Mouse (Mus musculus) kidney, adult 2 months (tissue): ENCODE data around the gene Rps16. TPM values are rescaled to one million over a fixed set of nuclear protein-coding genes. Genes with fewer than 3 reads are reported as not detected.

ENCODE experiments used
- DNase-seq: peaks from one replicate; pipeline ENCODE4 v3.0.0; 2021
- H3K27ac ChIP-seq: fragments of 200-500 bp; 2 replicates; pipeline ENCODE4 v1.5.1; 2012; ENCODE audit warnings: low read depth, low read length, control low read depth, inconsistent platforms; ENCODE audit not compliant: insufficient read depth
- H3K27me3 ChIP-seq: fragments of 200-500 bp; replicated peaks from 2 replicates; pipeline ENCODE4 v1.6.1; 2012; ENCODE audit warnings: mild to moderate bottlenecking, moderate library complexity, low read length, inconsistent platforms; ENCODE audit not compliant: control insufficient read depth, insufficient read depth
- H3K36me3 ChIP-seq: fragments of 200-500 bp; 2 replicates; pipeline ENCODE4 v1.6.1; 2012; ENCODE audit warnings: mild to moderate bottlenecking, moderate library complexity, low read length, inconsistent platforms; ENCODE audit not compliant: control insufficient read depth, insufficient read depth
- H3K4me1 ChIP-seq: fragments of 200-500 bp; 2 replicates; pipeline ENCODE4 v1.6.1; 2011; ENCODE audit warnings: low read length; ENCODE audit not compliant: control insufficient read depth, insufficient read depth
- H3K4me3 ChIP-seq: fragments of 200-500 bp; 2 replicates; pipeline ENCODE4 v1.5.1; 2011; ENCODE audit warnings: mild to moderate bottlenecking, low read depth, low read length, control low read depth; ENCODE audit not compliant: insufficient read depth
- CTCF ChIP-seq: fragments of 200-500 bp; conservative IDR thresholded peaks from 2 replicates; pipeline ENCODE4 v1.5.1; 2011; ENCODE audit warnings: low read depth, mild to moderate bottlenecking, control low read depth, low read length, moderate library complexity, mixed read lengths; ENCODE audit not compliant: insufficient read depth, insufficient read length
- POLR2A ChIP-seq: fragments of 200-500 bp; IDR thresholded peaks from one replicate; pipeline ENCODE4 v1.6.1; 2011; ENCODE audit warnings: low read depth, low read length, control low read depth
- WGBS: fragments of 180-500 bp; shearing (Covaris S2); methylation state at CpG from one replicate; pipeline ENCODE4 v1.1.7; 2018; 5-methylcytosine and 5-hydroxymethylcytosine counted together
- polyA plus RNA-seq: library from polyadenylated mRNA; depleted of rRNA; stranded (reverse); fragments of >200 nt; gene quantifications from 2 replicates; pipeline ENCODE4 v1.2.3, GENCODE M21; 2012

Rps16 gene
- polyA plus RNA-seq, 1 experiment: 951 TPM

- WGBS: 85% methylated on average over 4 of the region's 4 CpGs
- TF ChIP-seq POLR2A (no peak), CTCF (no peak)
- Histone ChIP-seq H3K4me3 (no peak overlapping the region), H3K36me3 (peaks cover 4% of the 10 kb centered on the region; the same call in 1 of the 2 replicates), H3K4me1 (peaks cover 9% of the 10 kb centered on the region; the same call in 1 of the 2 replicates), H3K27ac (no peak overlapping the region), H3K27me3 (no peaks in the 10 kb centered on the region)
- DNase-seq: no peak
These were observed 15.9 kb upstream of the Rps16 start for GRCm38 (mm10) chr7:28334534-28334933.

GRCm38 (mm10) chr7:28335471-28335870 is 15.0 kb upstream of the Rps16 start:
- no peak for TF ChIP-seq POLR2A
- TF ChIP-seq CTCF: no peak
- peaks cover 9% of the 10 kb centered on the region; the same call in 1 of the 2 replicates for H3K4me1 ChIP-seq
- H3K27ac ChIP-seq: no peak overlapping the region
- H3K27me3 ChIP-seq: no peaks in the 10 kb centered on the region
- DNase-seq: no peak
- 90% methylated on average over 2 of the region's 2 CpGs for WGBS
- no peak overlapping the region for H3K4me3 ChIP-seq
- peaks cover 4% of the 10 kb centered on the region; the same call in 1 of the 2 replicates for H3K36me3 ChIP-seq

DNA sequence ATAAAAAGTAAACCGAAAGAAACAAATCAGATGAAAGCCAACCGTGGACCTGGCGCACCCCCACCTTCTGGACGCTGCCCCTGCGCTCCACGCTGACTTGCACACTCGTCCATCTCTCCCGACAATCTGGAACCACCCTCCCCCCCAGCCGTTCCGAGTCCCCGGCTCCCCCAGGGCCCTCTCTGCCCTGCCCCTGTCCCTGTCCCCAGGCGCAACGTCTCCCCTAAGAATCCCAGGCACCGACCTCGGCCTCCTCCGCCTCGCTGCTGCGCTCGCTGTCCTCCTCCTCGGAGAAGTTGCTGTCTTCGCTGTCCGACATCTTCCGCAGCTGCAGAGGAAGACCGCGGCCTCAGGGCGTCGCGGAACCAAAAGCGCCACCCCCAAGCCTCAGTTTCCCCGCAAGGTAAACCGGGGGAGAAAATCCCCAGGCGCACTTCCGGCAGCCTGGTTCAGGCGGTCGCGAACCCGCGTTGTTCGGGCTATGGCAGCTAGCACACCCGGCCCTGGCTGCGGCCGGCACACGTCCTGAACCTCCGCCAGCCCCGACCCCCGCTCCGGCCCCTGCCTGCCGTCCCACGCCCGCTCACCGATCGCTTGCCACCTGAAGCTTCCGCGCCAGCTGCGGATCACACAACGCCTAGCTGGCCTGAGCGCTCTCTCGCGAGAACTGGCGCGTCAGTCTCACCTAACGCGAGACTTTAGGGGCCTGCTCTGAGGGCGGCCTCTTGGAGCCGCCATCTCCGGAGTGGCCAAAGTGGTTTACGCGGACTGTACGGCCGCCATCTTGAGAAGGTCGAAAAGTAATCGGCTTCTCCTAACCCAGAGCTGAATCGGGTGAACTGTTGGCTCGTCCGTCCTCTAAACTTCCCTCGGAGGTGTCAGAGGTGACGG is 12.1 kb upstream of the Rps16 start, which contains the start of gene Supt5:
TSS of gene Supt5 (minus strand) at position 639 of the 891 bp plus-strand sequence.
- Histone ChIP-seq H3K36me3 (no peaks in the 10 kb centered on the region), H3K27ac (peak within 1 kb of the TSS; percentile 97), H3K4me1 (peaks cover 9% of the 10 kb centered on the region; the same call in 1 of the 2 replicates), H3K27me3 (no peaks in the 10 kb centered on the region), H3K4me3 (peak within 1 kb of the TSS; percentile 93)
- peak; percentile 99 for DNase-seq
- WGBS: under 1% methylated on average over 76 of the region's 77 CpGs
- peak; percentile 82 for TF ChIP-seq POLR2A
- TF ChIP-seq CTCF: no peak

GRCm38 (mm10) chr7:28339213-28339917 is 11.1 kb upstream of the Rps16 start:
- no peaks in the 10 kb centered on the region for H3K36me3 ChIP-seq
- TF ChIP-seq POLR2A (no peak), CTCF (peak; percentile 38)
- H3K4me1 ChIP-seq: peaks cover 9% of the 10 kb centered on the region; the same call in 1 of the 2 replicates
- 0 out of 2 replicates have a peak overlapping the region, but pooled peaks have one; percentile 69 for H3K4me3 ChIP-seq
- peak; percentile 77 for DNase-seq
- H3K27me3 ChIP-seq: no peaks in the 10 kb centered on the region
- H3K27ac ChIP-seq: peak overlapping the region; percentile 97
- 47% methylated on average over 19 of the region's 19 CpGs for WGBS

- H3K27me3 ChIP-seq: no peaks in the 10 kb centered on the region
- H3K4me3 ChIP-seq: no peak overlapping the region
- no peak overlapping the region for H3K27ac ChIP-seq
- WGBS: 24% methylated on average over 7 of the region's 7 CpGs
- H3K4me1 ChIP-seq: 0 out of 2 replicates have a peak, but pooled peaks cover 6% of the 10 kb centered on the region
- no peaks in the 10 kb centered on the region for H3K36me3 ChIP-seq
- DNase-seq: no peak
- TF ChIP-seq CTCF: no peak
- no peak for TF ChIP-seq POLR2A
These were observed 9.1 kb upstream of the Rps16 start for GRCm38 (mm10) chr7:28341381-28341780.

DNA sequence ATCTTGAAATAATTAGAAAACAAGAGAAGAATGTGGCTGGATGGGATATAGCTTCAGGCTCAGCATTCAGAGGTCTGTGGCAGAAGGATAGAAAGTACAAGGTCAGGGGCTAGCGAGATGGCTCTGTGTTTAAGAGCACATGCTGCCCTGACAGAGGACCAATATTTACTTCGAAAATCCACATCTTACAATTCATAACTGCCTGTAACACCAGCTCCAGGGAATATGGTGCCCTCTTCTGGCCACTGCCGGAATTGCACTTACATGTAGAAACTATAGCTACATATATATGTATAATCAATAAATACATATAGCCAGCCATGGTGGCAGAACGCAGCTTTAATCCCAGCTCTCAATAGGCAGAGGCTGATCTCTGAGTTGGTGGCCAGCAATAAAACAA is 5.8 kb upstream of the Rps16 start:
- WGBS: 5% methylated on average over 4 of the region's 4 CpGs
- Histone ChIP-seq H3K27me3 (no peaks in the 10 kb centered on the region), H3K36me3 (no peaks in the 10 kb centered on the region), H3K27ac (no peak overlapping the region), H3K4me1 (0 out of 2 replicates have a peak, but pooled peaks cover under 1% of the 10 kb centered on the region), H3K4me3 (no peak overlapping the region)
- TF ChIP-seq CTCF (peak; percentile 69), POLR2A (no peak)
- peak; percentile 58 for DNase-seq

GRCm38 (mm10) chr7:28347746-28348145 is 2.7 kb upstream of the Rps16 start:
- no peaks in the 10 kb centered on the region for H3K36me3 ChIP-seq
- no peak for DNase-seq

More at GRCm38 (mm10) chr7:28347746-28348145, 2.7 kb upstream of the Rps16 start:
- Histone ChIP-seq H3K27ac (no peak overlapping the region), H3K4me3 (no peak overlapping the region), H3K27me3 (no peaks in the 10 kb centered on the region), H3K4me1 (peaks cover 9% of the 10 kb centered on the region)
- no peak for TF ChIP-seq POLR2A
- no peak for TF ChIP-seq CTCF
- 60% methylated on average over 3 of the region's 3 CpGs for WGBS
